Mouse (Mus musculus) right cerebral cortex, postnatal 4 days (tissue): Measurements from ENCODE around the gene Tanc1.

Experiments
- DNase-seq: peaks from one replicate; pipeline ENCODE4 v3.0.0-alpha.2; 2022

Gene Tanc1

DNA sequence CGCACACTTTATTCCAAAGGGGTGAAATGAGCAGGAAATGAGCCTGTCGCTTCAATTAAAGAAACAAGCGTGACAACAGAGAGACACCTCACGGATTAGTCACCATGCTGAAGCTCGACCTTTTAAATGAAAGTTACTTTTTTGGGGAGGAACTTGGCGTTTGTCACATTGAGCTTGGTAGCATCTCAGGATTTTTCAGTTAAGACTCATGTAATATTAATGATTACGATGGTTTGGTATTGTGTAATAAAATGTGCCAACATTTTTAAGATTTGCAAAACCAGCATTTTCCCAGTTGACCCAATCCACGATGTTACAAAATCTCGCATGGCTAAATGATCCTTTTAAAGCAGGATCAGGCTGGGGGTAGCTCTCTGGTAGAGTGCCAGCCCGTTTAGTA lies 153.8 kb downstream of the Tanc1 start:
- no peak for DNase-seq

DNA sequence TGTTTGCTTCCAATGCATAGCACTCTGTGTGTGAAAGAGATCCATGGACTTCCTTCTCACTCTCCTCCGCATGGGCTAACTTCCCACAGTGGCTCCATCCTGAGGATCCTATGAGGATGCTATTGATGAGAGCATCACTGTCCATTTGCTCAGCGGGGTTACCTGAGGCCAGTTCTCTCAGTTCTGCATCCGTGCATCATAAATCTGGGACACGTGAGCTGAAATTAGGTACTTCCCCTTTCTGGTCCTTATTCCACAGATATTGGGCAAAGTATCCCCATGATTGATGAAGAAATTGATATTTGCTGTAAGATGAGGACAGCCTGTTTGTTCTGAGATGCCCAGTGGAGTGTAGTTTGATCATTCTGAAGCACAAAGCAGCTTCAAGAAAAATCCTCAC lies 156.1 kb downstream of the Tanc1 start:
- DNase-seq: no peak

GRCm38 (mm10) chr2:59768661-59769384 lies 157.0 kb downstream of the Tanc1 start:
- no peak for DNase-seq

DNA sequence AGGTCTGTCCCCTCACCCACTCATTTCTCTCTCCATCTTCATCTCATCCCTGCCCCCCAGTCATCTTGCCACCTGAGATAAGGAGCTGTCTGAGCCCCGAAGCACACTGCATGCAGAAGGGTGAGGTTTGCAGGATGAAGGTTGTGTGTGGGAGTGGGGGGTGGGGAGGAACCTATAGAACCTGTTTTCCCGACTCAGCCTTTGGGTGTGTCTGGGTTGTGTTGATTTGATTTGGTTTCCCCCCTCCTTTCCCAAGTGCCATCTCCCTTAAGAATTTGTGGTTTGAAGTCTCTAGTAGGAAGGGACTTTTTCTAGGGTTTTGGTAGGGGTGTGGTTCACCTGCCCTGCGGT lies 157.5 kb downstream of the Tanc1 start:
- DNase-seq: no peak

- DNase-seq: no peak
Measured at GRCm38 (mm10) chr2:59771708-59772107, 159.9 kb downstream of the Tanc1 start.

DNA sequence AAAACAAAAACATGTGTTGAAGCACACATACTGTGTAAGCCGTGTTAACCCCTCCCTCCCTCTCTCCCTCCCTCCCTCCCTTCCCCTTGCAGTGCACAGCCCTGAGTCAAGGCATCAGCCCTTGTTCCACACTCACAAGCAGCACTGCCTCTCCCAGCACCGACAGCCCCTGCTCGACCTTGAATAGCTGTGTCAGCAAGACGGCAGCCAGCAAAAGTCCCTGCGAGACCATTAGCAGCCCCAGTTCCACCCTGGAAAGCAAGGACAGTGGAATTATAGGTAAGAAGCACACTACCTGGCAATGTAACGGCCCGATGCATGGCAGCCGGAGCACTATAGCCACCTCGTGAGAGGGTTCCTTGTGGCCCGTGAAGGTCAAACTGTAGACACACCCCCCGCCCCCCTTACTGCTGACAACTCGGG lies 160.4 kb downstream of the Tanc1 start:
- DNase-seq: no peak

- DNase-seq: no peak
Measured at GRCm38 (mm10) chr2:59774374-59774773, 162.5 kb downstream of the Tanc1 start.

- no peak for DNase-seq
Measured at GRCm38 (mm10) chr2:59775148-59775547, 163.3 kb downstream of the Tanc1 start.

DNA sequence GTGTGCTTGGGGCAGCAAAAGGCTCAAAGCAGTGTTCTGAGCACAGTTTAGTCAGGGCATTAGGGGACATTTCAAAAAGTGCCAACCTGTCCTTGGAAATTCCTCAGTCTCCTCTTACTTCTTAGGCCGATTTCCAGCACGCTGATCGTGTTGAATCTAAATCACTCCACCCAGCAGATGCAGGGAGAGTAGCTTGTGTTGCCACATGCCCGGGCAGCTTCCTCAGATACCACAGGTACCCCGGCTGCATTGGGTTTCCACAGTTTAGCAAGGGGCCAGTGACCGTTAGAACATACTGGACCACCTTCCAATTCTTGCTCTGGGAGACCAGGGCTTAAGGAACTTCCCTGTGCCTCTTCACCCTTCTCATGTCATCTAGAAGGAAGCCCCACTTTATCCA lies 164.0 kb downstream of the Tanc1 start:
- DNase-seq: no peak

- no peak for DNase-seq
Measured at GRCm38 (mm10) chr2:59779355-59779754, 167.5 kb downstream of the Tanc1 start.

DNA sequence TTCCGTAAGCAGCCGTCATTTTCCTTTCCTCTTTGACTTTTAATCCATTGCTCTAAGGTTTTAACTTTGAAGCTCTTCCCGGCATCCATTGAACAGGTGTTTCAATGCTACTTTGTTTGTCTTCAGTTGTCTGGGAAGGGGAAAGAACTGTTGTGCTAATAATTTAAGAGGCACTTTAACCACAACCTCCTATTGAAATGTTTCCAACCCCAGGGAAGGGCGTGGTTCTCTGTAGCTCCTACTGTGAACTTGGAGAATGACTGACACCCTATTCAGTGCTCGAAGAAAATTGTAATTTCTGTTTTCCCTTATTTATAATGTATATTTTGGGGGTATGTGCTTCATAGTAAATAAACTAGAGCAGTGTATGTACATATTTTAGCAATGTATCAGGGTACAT lies 168.4 kb downstream of the Tanc1 start:
- no peak for DNase-seq

- no peak for DNase-seq
Measured at GRCm38 (mm10) chr2:59783055-59783831, 171.4 kb downstream of the Tanc1 start.

DNA sequence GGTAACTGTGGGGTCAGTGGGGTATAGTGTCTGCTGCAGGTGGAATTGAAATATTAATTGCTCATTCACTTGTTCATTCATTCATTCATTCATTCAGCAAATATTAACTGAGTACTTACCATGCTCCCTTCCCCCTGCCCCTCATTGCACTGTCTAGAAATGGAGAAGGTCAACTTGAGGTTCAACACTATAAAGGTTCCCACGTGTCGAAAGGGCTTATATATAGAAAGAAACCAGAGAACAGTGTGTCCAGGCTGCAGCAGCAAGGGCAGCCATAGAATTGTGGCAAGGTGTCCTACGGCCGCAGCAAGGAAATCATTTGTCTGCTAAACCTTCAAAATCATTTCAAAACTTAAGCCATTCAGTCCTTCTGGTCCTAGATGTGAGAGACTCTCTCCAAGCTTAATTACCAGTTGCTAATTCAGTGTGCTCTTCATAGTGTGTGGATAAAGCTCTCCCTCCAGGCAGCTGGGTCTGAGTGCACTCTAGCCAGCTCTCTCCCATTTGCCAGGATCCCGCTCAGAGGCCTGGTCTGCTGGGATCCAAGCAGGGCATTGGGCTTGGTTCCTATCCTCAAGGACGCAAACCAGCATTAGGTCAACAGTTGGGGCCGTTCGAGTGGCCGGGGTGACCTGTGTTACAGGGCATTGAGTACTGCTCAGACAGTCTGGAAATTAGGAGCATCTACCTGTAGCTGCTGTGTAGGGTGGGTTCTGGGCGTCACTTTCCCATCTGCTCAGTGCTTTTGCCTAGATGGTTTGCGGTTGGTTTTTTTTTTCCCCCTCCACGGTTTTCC lies 172.2 kb downstream of the Tanc1 start:
- DNase-seq: no peak

DNA sequence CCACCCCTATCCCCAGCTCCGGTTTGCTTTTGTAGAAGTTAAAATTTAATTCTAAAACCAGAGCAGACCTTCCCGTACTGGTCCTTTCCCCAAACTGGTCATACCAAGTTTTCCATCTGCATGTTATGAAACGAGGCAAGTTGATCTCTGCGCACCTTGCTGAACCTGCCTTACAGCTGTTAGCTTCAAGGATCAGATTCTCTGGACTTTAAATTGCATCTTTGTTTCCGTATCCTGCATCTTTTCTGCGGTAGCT lies 172.7 kb downstream of the Tanc1 start:
- DNase-seq: no peak

GRCm38 (mm10) chr2:59785597-59785996 lies 173.8 kb downstream of the Tanc1 start:
- DNase-seq: no peak

GRCm38 (mm10) chr2:59788704-59789500 lies 177.1 kb downstream of the Tanc1 start:
- no peak for DNase-seq

DNA sequence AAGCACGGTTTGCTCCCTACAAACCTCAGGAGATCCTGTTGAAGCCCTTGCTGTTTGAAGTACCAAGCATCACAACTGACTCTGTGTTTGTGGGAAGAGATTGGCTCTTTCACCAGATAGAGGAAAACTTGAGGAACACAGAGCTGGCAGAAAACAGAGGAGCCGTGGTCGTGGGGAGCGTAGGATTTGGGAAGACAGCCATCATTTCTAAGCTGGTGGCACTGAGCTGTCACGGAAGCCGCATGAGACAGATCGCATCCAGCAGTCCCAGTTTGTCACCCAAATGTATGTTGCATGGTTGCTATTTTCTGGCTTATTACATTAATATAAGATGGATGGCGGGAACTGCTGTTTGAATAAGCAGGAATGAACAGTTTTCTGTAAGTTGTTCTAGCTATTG lies 179.8 kb downstream of the Tanc1 start:
- no peak for DNase-seq

- DNase-seq: no peak
Measured at GRCm38 (mm10) chr2:59793337-59793736, 181.5 kb downstream of the Tanc1 start.

DNA sequence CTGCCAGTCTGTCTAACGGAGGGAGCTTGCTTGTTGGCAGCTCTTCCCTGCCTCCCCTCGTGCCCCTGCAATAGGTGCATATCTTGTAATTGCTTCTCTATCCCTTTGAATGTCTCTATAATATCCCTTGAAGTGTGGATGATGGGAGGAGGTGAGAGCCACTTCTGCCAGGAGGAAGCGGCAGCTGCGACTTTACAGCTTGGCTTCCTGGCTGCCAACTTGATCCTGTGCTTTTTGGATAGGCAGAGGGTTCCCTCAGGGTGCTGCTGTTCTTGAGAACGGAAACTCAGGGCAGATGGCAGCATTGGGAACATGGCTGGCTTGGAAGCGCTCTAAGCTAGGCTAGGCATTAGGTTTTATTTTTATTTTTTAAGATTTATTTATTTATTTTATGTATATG lies 183.0 kb downstream of the Tanc1 start:
- DNase-seq: no peak

- DNase-seq: no peak
Measured at GRCm38 (mm10) chr2:59798934-59799532, 187.2 kb downstream of the Tanc1 start.

DNA sequence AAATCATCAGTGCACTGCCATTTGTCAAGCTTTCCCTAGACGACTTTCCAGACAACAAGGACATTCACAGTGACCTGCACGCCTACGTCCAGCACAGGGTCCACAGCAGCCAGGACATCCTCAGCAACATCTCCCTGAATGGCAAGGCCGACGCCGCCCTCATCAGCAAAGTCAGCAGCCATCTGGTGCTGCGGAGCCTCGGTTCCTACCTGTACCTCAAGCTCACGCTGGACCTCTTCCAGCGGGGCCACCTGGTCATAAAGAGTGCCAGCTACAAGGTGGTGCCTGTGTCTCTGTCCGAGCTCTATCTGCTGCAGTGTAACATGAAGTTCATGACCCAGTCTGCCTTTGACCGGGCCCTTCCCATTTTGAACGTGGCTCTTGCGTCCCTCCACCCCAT lies 187.7 kb downstream of the Tanc1 start:
- no peak for DNase-seq

DNA sequence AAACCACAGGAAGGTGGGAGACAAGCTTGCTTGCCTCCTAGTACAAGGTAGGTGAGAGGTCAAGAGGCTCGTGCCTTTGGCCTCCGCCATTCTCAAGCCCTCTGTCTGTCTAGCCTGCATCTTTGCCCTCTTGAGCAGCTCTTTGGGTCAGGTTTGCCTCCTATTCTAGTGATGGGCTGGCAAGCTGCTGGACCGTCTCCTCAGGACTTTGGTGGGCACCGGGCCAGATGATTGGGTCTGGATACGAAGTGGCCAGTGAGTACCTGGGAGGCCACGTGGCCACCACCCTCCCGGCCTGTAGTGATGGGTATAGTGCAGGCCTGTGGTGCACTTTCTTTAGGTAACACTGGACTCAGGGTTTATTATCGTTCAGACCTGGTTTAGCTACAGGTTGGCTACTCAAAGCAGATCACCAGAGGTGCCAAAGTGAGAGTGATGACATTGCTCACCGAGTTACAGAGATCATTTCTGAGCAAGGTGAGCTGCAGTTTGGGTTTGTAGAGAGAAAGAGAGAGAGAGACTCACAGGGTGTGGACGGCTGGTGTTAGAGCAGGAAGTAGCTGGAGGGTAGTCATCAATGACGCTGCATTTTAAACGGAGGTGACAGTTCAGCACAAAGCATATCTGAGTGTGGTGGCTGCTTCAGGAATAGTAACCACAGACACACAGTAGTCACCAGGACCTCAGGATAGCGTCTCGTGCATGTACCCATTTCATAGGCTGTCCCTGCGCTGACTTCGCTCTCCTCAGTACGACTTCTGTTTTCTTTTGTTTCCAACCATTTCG lies 188.8 kb downstream of the Tanc1 start:
- no peak for DNase-seq
